Mouse (Mus musculus): ENCODE data around the gene Kmt2b.
A peak's percentile ranks its signal among the peaks of the same experiment; 100 is the strongest.

The Kmt2b gene

GRCm38 (mm10) chr7:30588676-30589434, at the start of gene Kmt2b:
Kmt2b (minus strand) TSS chr7:30588726.
- DNase-seq (ENCODE audit: low spot score), result peak; percentile 99

- DNase-seq (ENCODE audit: low spot score), result no peak
Observed at GRCm38 (mm10) chr7:30636395-30636794, 47.9 kb upstream of the Kmt2b start.

GRCm38 (mm10) chr7:30635752-30636151, 47.2 kb upstream of the Kmt2b start, which contains the start of gene Etv2:
Etv2 (minus strand) TSS chr7:30635852.
- DNase-seq (ENCODE audit: low spot score), result no peak

- DNase-seq (ENCODE audit: low spot score), result peak; percentile 79
Observed at GRCm38 (mm10) chr7:30634621-30635020, 46.1 kb upstream of the Kmt2b start.

- no peak for DNase-seq (ENCODE audit: low spot score)
Observed at GRCm38 (mm10) chr7:30633762-30634412, 45.4 kb upstream of the Kmt2b start.

GRCm38 (mm10) chr7:30629013-30629412, 40.5 kb upstream of the Kmt2b start:
- no peak for DNase-seq (ENCODE audit: low spot score)

GRCm38 (mm10) chr7:30626647-30627046, 38.1 kb upstream of the Kmt2b start:
- no peak for DNase-seq (ENCODE audit: low spot score)

GRCm38 (mm10) chr7:30625530-30626384, 37.2 kb upstream of the Kmt2b start, which contains the start of gene Cox6b1:
Cox6b1 (minus strand) TSS chr7:30626151.
- DNase-seq (ENCODE audit: low spot score), result peak; percentile 95

- DNase-seq (ENCODE audit: low spot score), result peak; percentile 29
Observed at GRCm38 (mm10) chr7:30619202-30619601, 30.7 kb upstream of the Kmt2b start.

- no peak for DNase-seq (ENCODE audit: low spot score)
Observed at GRCm38 (mm10) chr7:30618658-30619057, 30.1 kb upstream of the Kmt2b start.

GRCm38 (mm10) chr7:30615049-30615760, 26.7 kb upstream of the Kmt2b start:
- no peak for DNase-seq (ENCODE audit: low spot score)

GRCm38 (mm10) chr7:30614454-30614853, 25.9 kb upstream of the Kmt2b start:
- DNase-seq (ENCODE audit: low spot score), result no peak

GRCm38 (mm10) chr7:30613529-30614112, 25.1 kb upstream of the Kmt2b start:
- peak; percentile 70 for DNase-seq (ENCODE audit: low spot score)

- DNase-seq (ENCODE audit: low spot score), result no peak
Observed at GRCm38 (mm10) chr7:30612654-30613402, 24.3 kb upstream of the Kmt2b start, which contains the start of gene Upk1a. Upk1a (minus strand) TSS chr7:30612847.

- no peak for DNase-seq (ENCODE audit: low spot score)
Observed at GRCm38 (mm10) chr7:30610043-30610442, 21.5 kb upstream of the Kmt2b start.

- no peak for DNase-seq (ENCODE audit: low spot score)
Observed at GRCm38 (mm10) chr7:30608476-30608875, 19.9 kb upstream of the Kmt2b start.

GRCm38 (mm10) chr7:30607706-30608309, 19.3 kb upstream of the Kmt2b start:
- peak; percentile 75 for DNase-seq (ENCODE audit: low spot score)

GRCm38 (mm10) chr7:30604944-30605343, 16.4 kb upstream of the Kmt2b start:
- DNase-seq (ENCODE audit: low spot score), result no peak

GRCm38 (mm10) chr7:30604424-30604823, 15.9 kb upstream of the Kmt2b start:
- no peak for DNase-seq (ENCODE audit: low spot score)

GRCm38 (mm10) chr7:30602583-30602982, 14.1 kb upstream of the Kmt2b start:
- DNase-seq (ENCODE audit: low spot score), result peak; percentile 33
